18 mouse cellular contexts compared by ENCODE assay signal in the genomic region with DNA sequence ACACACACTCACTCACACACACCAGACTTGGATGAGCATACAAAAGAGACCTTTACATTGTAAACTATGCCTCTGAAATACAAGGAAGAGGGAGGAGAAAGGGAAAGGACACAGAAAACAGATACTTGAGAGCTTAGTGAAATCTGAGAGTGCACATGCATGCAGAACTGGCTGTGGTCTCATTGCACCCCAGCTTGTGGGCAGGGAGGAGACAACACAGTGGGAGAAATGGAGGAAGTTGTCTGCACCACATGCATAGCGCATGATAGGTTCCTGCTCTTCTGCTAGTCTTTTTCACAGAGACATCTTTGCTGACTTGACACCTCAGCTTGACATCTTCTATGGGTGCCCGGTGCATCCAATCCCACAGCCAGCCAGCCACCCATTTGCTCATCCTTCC.
"Had no signal": no experiment of that assay in that cellular context is flagged by ENCODE, and none has a peak within 500 bp of the region (broad histone marks: within the 10 kb centered on the region; RNA-seq: fewer than 3 reads in every experiment).

No protein-coding gene starts in this region.

- ATAC-seq: midbrain, embryonic 13.5 days; midbrain, embryonic 15.5 days had no signal

- H3K9me3 ChIP-seq: midbrain, embryonic 10.5 days; midbrain, embryonic 13.5 days; midbrain, embryonic 15.5 days; neural tube, embryonic 13.5 days; neural tube, embryonic 15.5 days had no signal

- H3K4me1 ChIP-seq: midbrain, embryonic 13.5 days; midbrain, embryonic 15.5 days; neural tube, embryonic 13.5 days; neural tube, embryonic 15.5 days had no signal

- H3K36me3 ChIP-seq: midbrain, embryonic 10.5 days; midbrain, embryonic 13.5 days; midbrain, embryonic 15.5 days; neural tube, embryonic 13.5 days; neural tube, embryonic 15.5 days had no signal

- H3K4me2 ChIP-seq: lung, embryonic 14.5 days; midbrain, embryonic 13.5 days; midbrain, embryonic 15.5 days; neural tube, embryonic 13.5 days; neural tube, embryonic 15.5 days had no signal

- H3K27ac ChIP-seq: midbrain, embryonic 10.5 days; midbrain, embryonic 13.5 days; midbrain, embryonic 15.5 days; neural tube, embryonic 13.5 days; neural tube, embryonic 15.5 days had no signal

- DNase-seq: lung, adult 18-20 months; lung, embryonic 14.5 days; lung, postnatal 10 days; lung, postnatal 4 days; retina, postnatal 1 day; right cerebral cortex, adult 18-20 months; right cerebral cortex, postnatal 25 days; right cerebral cortex, postnatal 4 days; spleen, adult 18-20 months; thymus, adult 18-20 months; thymus, postnatal 14 days; thymus, postnatal 36 days had no signal

- H3K9ac ChIP-seq: lung, embryonic 14.5 days; midbrain, embryonic 13.5 days; midbrain, embryonic 15.5 days; neural tube, embryonic 13.5 days; neural tube, embryonic 15.5 days had no signal

- H3K4me3 ChIP-seq: midbrain, embryonic 10.5 days; midbrain, embryonic 13.5 days; midbrain, embryonic 15.5 days; myocyte; neural tube, embryonic 13.5 days; neural tube, embryonic 15.5 days had no signal

- H3K27me3 ChIP-seq: midbrain, embryonic 13.5 days; midbrain, embryonic 15.5 days; neural tube, embryonic 13.5 days; neural tube, embryonic 15.5 days had no signal
